Mouse (Mus musculus) kidney, embryonic 14.5 days (tissue): ENCODE measurements at regions not wholly inside any gene's neighbourhood (a gene's known extent, or its start where the extent isn't known, plus 50 kb on each side); places are given as distances from the start of the nearest gene placed in this dataset.

ENCODE experiments used
- ATAC-seq: fragments of 200-750 bp; cut with Nextera tagmentation; 2 replicates; pipeline ENCODE4 v1.8.0; 2017; ENCODE audit warnings: moderate number of reproducible peaks, mild to moderate bottlenecking, moderate TSS enrichment, moderate library complexity; ENCODE audit not compliant: low FRiP score, low TSS enrichment
- H3K27ac ChIP-seq: fragments of 300-500 bp; sonication (generic); 2 replicates; pipeline ENCODE4 v1.5.1; 2014; ENCODE audit warnings: low read depth, mild to moderate bottlenecking, low read length, moderate library complexity, mixed read lengths
- H3K27me3 ChIP-seq: fragments of 300-500 bp; sonication (generic); 2 replicates; pipeline ENCODE4 v1.6.1; 2014; ENCODE audit warnings: mild to moderate bottlenecking, low read length; ENCODE audit not compliant: control insufficient read depth, insufficient read depth
- H3K36me3 ChIP-seq: fragments of 300-500 bp; sonication (generic); 2 replicates; pipeline ENCODE4 v1.6.1; 2014; ENCODE audit warnings: low read length, mixed read lengths; ENCODE audit not compliant: control insufficient read depth, insufficient read depth
- H3K4me1 ChIP-seq: fragments of 300-500 bp; sonication (generic); 2 replicates; pipeline ENCODE4 v1.6.1; 2014; ENCODE audit warnings: low read length, mixed read lengths; ENCODE audit not compliant: control insufficient read depth, insufficient read depth
- H3K4me2 ChIP-seq: fragments of 300-500 bp; sonication (generic); replicated peaks from 2 replicates; pipeline ENCODE4 v1.6.1; 2014; ENCODE audit warnings: low read depth, mild to moderate bottlenecking, low read length
- H3K4me3 ChIP-seq: fragments of 300-500 bp; sonication (generic); 2 replicates; pipeline ENCODE4 v1.5.1; 2014; ENCODE audit warnings: mild to moderate bottlenecking, low read length
- H3K9ac ChIP-seq: fragments of 300-500 bp; sonication (generic); 2 replicates; pipeline ENCODE4 v1.6.1; 2014; ENCODE audit warnings: low read depth, mild to moderate bottlenecking, low read length, moderate library complexity
- H3K9me3 ChIP-seq: fragments of 300-500 bp; sonication (generic); 2 replicates; pipeline ENCODE4 v1.6.1; 2016; ENCODE audit warnings: low read length; ENCODE audit not compliant: control insufficient read depth
- WGBS: fragments of 180-500 bp; shearing (Covaris S2); extraction: QIAGEN DNeasy Blood & Tissue Kit; methylation state at CpG from one replicate; pipeline ENCODE4 v1.1.7; 2014; 5-methylcytosine and 5-hydroxymethylcytosine counted together

DNA sequence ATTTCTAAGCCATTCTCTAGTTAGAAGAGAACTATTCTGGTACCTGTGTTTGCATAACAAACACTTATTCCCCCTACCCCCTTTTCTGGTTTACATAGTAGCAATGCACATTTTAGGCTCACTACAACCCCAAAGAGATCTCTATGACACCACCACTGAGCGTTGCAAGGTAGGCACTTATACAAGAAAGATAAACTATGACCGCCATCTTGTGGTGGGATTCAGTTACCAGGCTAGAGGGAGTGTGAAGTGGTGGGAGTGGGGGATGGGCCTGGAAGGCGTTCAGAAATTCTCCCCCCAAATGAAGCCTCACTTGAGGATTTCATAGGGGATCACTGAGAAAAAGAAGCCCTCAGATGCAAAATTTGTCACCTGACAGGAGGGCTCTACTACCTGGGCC is 64.4 kb upstream of the Fst start:
- Histone ChIP-seq H3K9ac (no peak overlapping the region), H3K4me2 (no peak overlapping the region), H3K27me3 (no peaks in the 10 kb centered on the region), H3K4me1 (no peaks in the 10 kb centered on the region), H3K36me3 (no peaks in the 10 kb centered on the region), H3K9me3 (no peaks in the 10 kb centered on the region), H3K4me3 (no peak overlapping the region), H3K27ac (no peak overlapping the region)
- 27% methylated on average over 3 of the region's 3 CpGs for WGBS
- ATAC-seq = peak; percentile 62; the same call in 1 of the 2 replicates

DNA sequence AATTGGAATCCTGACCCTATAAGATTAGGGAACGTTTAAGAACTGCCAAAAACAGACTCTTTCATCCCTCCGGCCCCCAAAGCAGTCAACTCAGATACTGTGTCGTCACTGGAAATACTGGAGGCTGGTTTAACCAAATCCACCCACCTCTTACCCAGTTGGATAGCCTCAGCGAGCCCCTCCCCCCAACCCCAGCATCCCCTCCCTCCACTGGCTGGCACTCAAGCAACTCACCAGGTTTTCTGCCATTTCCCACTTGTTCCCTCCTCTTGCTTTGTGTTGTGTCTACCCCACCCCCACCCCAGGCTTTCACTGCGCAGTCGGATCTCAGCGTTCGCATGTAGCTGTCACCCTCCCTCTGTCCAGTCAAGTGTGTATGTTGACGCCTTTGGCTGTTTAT is 68.1 kb upstream of the Fst start:
- WGBS = 42% methylated on average over 9 of the region's 9 CpGs
- H3K4me1 ChIP-seq = no peaks in the 10 kb centered on the region
- H3K27ac ChIP-seq = no peak overlapping the region
- no peaks in the 10 kb centered on the region for H3K27me3 ChIP-seq
- H3K4me2 ChIP-seq = no peak overlapping the region
- H3K9ac ChIP-seq = no peak overlapping the region
- H3K9me3 ChIP-seq = no peaks in the 10 kb centered on the region
- no peak overlapping the region for H3K4me3 ChIP-seq
- ATAC-seq = peak; percentile 28; the same call in 1 of the 2 replicates
- no peaks in the 10 kb centered on the region for H3K36me3 ChIP-seq

DNA sequence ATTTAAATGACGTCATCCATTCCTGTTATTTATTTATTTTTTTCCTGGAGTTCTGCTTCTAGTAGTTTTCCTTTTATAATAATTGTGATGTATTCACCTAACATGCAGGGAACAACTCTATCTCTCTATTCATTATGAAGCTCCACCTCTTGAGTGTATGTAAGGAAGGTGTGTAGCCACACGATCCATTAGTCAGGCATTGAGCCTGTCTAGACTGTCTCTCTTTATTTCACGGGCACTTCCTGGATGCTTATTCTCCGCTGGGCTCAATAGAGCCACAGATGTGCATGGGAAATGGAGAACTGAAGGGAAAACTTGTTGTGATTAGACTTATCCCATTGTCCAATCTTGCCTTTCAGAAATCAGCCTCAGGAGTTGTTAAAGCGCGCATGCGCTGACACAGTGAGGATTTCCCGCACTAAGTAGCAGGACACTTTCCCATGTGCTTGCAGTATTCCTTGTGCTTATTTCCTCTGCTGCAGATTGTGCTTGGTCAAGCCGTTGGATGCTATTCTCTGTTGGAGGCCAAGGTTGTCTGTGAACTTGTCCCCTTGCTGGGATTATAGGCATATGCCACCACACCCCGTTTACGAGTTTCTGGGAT is 71.5 kb upstream of the Fst start:
- Histone ChIP-seq H3K27me3 (no peaks in the 10 kb centered on the region), H3K4me2 (no peak overlapping the region), H3K9ac (no peak overlapping the region), H3K4me3 (no peak overlapping the region), H3K27ac (no peak overlapping the region), H3K4me1 (no peaks in the 10 kb centered on the region), H3K9me3 (no peaks in the 10 kb centered on the region), H3K36me3 (no peaks in the 10 kb centered on the region)
- WGBS = 92% methylated on average over 11 of the region's 11 CpGs
- ATAC-seq = no peak

DNA sequence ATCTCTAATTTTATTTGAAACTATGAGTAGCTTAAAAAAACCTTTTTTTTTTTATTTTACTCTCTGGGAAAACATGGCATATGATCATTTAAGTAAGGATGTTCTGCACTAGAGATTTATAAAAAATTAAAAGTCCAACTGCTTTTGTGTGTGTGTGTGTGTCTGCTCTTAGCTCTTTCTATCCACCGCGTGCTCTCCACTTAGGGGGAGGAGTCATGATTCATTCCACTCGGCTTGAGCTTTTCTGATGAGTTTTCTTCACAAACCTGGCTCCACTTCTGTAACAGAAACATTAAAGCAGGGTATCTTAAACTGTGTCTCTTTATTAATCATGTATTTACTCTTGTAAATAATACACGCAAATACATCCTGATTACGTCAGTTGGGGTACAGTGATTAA is 73.0 kb upstream of the Fst start:
- no peaks in the 10 kb centered on the region for H3K27me3 ChIP-seq
- no peaks in the 10 kb centered on the region for H3K4me1 ChIP-seq
- no peaks in the 10 kb centered on the region for H3K9me3 ChIP-seq
- H3K4me2 ChIP-seq = no peak overlapping the region
- no peak overlapping the region for H3K9ac ChIP-seq
- H3K4me3 ChIP-seq = no peak overlapping the region
- no peaks in the 10 kb centered on the region for H3K36me3 ChIP-seq
- no peak for ATAC-seq
- WGBS = 85% methylated on average over 5 of the region's 5 CpGs
- H3K27ac ChIP-seq = no peak overlapping the region

DNA sequence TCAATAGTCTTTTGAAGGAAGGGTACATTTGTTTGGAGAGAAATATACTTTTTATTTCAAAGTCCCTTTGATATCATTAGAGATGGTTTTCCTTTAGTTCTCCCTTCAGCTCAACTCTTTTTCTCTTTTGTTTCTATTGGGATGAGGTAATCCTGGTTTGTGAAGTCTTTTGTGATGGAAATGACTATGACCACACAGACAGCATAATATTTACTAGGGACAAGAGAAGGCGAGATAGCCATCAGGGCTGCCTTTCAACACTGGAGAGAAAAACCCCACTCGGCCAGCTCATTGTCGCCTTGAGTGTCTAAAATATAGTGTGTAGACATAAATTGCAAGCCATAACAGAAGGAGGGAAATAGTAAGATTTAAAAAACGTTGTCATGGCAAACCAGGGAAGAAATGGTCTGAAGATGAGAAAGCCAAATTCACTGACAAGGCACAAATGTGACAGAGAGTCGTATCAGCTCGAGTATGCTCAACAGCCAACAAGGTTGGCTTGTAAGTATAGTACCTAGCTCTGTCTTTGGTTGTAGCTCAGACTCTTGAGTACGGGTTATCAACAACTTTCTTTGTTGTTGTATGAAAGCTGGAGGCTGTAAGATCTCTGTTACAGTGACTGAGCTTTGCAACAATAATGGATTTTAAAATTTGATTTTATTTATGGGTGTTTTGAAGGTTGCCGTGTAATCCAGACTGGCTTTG is 73.8 kb upstream of the Fst start:
- ATAC-seq = no peak
- no peaks in the 10 kb centered on the region for H3K4me1 ChIP-seq
- H3K27me3 ChIP-seq = no peaks in the 10 kb centered on the region
- no peaks in the 10 kb centered on the region for H3K36me3 ChIP-seq
- H3K9ac ChIP-seq = no peak overlapping the region
- 82% methylated on average over 8 of the region's 8 CpGs for WGBS
- H3K27ac ChIP-seq = no peak overlapping the region
- H3K4me3 ChIP-seq = no peak overlapping the region
- H3K9me3 ChIP-seq = no peaks in the 10 kb centered on the region
- no peak overlapping the region for H3K4me2 ChIP-seq

DNA sequence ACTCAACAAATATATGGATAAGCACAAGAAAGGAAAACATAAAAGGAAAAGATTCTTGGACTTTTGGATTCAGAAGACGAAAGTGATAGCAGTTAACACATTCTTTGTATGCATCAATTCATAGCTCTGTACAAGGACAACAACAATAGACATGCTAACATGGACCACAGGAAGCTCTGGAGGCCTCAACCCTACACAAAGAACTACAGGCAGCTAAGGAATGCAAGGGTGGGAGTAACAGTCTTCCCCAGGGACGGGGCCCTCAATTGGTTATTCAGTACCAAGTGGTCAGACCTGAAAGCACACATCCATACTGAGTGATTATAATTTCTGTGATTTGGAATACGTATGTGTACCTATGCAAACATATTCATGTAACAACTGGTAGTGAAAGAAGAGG is 75.8 kb upstream of the Fst start:
- no peak for ATAC-seq
- Histone ChIP-seq H3K27ac (no peak overlapping the region), H3K36me3 (no peaks in the 10 kb centered on the region), H3K4me3 (no peak overlapping the region), H3K4me1 (no peaks in the 10 kb centered on the region), H3K9me3 (no peaks in the 10 kb centered on the region), H3K4me2 (no peak overlapping the region), H3K27me3 (no peaks in the 10 kb centered on the region), H3K9ac (no peak overlapping the region)
- 73% methylated on average over 3 of the region's 3 CpGs for WGBS

DNA sequence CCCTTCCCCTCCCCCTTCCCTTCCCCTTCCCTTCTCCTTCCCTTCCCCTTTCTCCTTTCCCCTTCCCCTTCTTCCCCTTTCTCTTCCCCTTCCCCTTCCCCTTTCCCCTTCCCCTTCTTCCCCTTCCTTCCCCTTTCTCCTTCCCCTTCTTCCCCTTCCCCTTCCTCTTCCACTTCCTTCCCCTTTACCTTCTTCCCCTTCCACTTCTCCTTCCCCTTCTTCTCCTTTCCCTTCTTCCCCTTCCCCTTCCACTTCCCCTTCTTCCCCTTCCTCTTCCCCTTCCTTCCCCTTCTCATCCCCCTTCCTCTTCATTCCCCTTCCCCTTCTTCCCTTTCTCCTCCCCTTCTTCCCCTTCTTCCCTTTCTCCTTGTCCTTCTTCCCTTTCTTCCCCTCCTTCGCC is 77.0 kb upstream of the Fst start:
- Histone ChIP-seq H3K9ac (no peak overlapping the region), H3K4me2 (no peak overlapping the region), H3K27ac (no peak overlapping the region), H3K4me3 (no peak overlapping the region), H3K9me3 (no peaks in the 10 kb centered on the region), H3K36me3 (no peaks in the 10 kb centered on the region), H3K27me3 (no peaks in the 10 kb centered on the region), H3K4me1 (no peaks in the 10 kb centered on the region)
- no peak for ATAC-seq
- 85% methylated on average over 1 of the region's 1 CpGs for WGBS

DNA sequence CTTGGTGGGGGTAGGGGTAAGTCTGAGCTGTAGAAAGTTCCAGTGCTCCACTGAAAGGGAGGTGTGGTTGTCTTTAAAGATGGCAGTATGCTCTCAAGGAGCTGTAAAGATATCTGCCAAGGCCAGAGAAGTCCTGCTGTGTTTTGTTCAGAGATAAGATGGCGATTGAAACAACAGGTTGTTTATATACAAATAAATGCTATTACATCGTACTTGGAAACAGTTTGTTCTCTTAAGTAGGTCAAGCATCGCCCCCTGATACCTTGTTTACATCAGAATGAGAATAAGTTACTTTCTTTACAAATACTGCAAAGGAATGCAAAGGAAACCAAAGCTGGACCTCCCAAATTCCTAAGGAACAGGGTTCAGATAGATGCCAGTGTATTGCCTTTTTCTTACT is 113.0 kb upstream of the Fst start:
- Histone ChIP-seq H3K9me3 (no peaks in the 10 kb centered on the region), H3K4me1 (no peaks in the 10 kb centered on the region), H3K4me3 (no peak overlapping the region), H3K27ac (no peak overlapping the region), H3K36me3 (no peaks in the 10 kb centered on the region), H3K27me3 (no peaks in the 10 kb centered on the region), H3K9ac (no peak overlapping the region), H3K4me2 (no peak overlapping the region)
- 80% methylated on average over 3 of the region's 3 CpGs for WGBS
- ATAC-seq = no peak

DNA sequence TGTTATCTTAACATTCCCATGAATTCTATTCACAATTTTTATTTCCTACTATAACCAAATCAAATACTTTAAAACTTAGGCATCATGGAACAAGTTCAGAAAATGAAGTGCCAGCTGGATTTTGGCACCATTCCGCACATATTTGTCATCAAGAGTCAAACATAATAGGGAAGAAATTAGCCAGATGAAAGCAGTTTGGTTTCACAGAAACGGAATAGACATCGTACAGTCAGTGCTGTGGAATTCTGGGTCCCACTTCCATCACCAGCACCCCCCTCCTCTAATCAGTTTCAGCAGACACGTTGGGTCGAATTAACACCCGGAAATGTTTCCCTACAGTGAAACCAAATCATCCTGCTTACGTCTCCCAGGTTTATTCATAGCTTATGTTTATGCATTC is 125.8 kb upstream of the Fst start:
- no peaks in the 10 kb centered on the region for H3K9me3 ChIP-seq
- ATAC-seq = no peak
- no peaks in the 10 kb centered on the region for H3K27me3 ChIP-seq
- no peak overlapping the region for H3K9ac ChIP-seq
- no peak overlapping the region for H3K27ac ChIP-seq
- no peak overlapping the region for H3K4me2 ChIP-seq
- H3K4me3 ChIP-seq = no peak overlapping the region
- no peaks in the 10 kb centered on the region for H3K4me1 ChIP-seq
- H3K36me3 ChIP-seq = no peaks in the 10 kb centered on the region
- 73% methylated on average over 7 of the region's 7 CpGs for WGBS
